Mouse (Mus musculus) heart, embryonic 10.5 days (tissue): ENCODE data around the gene Tgfbr3. TPM values are rescaled to one million over a fixed set of nuclear protein-coding genes. Genes with fewer than 3 reads are reported as not detected.

Source experiments
- DNase-seq: peaks from one replicate; pipeline ENCODE4 v3.0.0-alpha.2; 2017; ENCODE audit warnings: low spot score
- H3K27ac ChIP-seq: fragments of 300-500 bp; sonication (generic); 2 replicates; pipeline ENCODE4 v1.5.1; 2016; ENCODE audit warnings: mild to moderate bottlenecking
- H3K27me3 ChIP-seq: fragments of 300-500 bp; sonication (generic); 2 replicates; pipeline ENCODE4 v1.6.1; 2016; ENCODE audit warnings: mild to moderate bottlenecking; ENCODE audit not compliant: poor library complexity, insufficient read depth, severe bottlenecking
- H3K36me3 ChIP-seq: fragments of 300-500 bp; sonication (generic); 2 replicates; pipeline ENCODE4 v1.6.1; 2016; ENCODE audit warnings: mild to moderate bottlenecking, moderate library complexity
- H3K4me1 ChIP-seq: fragments of 300-500 bp; sonication (generic); 2 replicates; pipeline ENCODE4 v1.6.1; 2016; ENCODE audit warnings: mild to moderate bottlenecking
- H3K4me3 ChIP-seq: fragments of 300-500 bp; sonication (generic); 2 replicates; pipeline ENCODE4 v1.5.1; 2016; ENCODE audit warnings: mild to moderate bottlenecking, moderate library complexity
- H3K9me3 ChIP-seq: fragments of 300-500 bp; sonication (generic); 2 replicates; pipeline ENCODE4 v1.6.1; 2016; ENCODE audit warnings: mild to moderate bottlenecking, moderate library complexity
- WGBS: fragments of 180-500 bp; shearing (Covaris S2); methylation state at CpG from one replicate; pipeline ENCODE4 v1.1.7; 2016; 5-methylcytosine and 5-hydroxymethylcytosine counted together
- polyA plus RNA-seq: library from polyadenylated mRNA; unstranded; fragments of >200 nt; fragmentation: Nextera tagmentation; extraction: Ambion mirVana; gene quantifications from 2 replicates; pipeline ENCODE4 v1.2.1, GENCODE M21; 2016

Tgfbr3 gene
- polyA plus RNA-seq, 1 experiment from 2014 or later, result 36.7 TPM

DNA sequence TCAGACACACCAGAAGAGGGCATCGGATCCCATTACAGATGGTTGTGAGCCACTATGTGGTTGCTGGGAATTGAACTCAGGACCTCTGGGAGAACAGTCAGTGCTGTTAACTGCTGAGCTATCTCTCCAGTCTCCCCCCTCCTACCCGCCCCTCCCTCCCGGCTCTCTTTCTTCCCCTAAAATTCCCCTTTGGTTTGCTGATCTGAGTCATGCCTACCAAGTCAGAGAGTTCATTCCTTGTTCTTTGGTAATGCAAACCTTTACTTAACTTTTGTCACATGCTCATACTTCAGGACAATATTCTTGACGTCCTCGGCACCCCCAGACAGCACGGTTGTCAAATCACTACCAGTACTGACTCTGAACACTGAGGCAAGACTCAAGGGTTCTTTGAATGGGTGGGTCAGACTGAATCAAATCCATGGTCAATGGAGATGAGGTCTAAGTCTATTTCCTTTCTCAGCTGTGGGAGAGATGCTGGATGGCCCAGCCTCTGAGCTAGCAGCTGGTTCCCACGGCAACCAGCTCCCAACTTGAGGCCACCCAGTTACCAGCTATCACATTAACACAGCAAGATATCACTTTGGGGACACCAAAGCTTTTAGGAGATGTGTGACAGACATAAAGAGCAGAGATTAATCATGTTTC, 130.8 kb downstream of the Tgfbr3 start:
- Histone ChIP-seq H3K4me1 (peaks cover 18% of the 10 kb centered on the region), H3K9me3 (no peaks in the 10 kb centered on the region)
- WGBS, result 86% methylated on average over 7 of the region's 7 CpGs

DNA sequence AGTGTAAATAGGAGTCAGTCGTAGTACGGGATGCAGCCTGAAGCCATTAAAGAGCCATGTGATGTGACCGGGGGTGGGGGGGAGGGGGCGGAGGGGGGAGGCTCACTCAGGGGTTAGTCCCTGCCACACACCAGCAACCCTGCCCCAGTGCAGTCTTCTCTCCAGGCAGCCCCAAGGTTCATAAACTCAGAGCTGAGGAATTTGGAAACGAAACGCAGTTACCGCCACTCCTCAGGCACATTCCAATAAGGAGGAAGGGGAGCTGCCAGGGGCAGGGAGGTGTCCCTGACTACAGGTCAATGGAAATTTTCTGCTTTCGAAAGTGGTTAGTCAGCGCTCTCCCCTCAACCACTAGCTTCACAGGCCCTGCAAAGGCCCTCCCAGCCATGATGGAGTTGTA, 132.0 kb downstream of the Tgfbr3 start:
- WGBS, result 59% methylated on average over 9 of the region's 9 CpGs
- H3K27me3 ChIP-seq, result no peaks in the 10 kb centered on the region
- peaks cover 24% of the 10 kb centered on the region; the same call in 1 of the 2 replicates for H3K36me3 ChIP-seq
- 0 out of 2 replicates have a peak overlapping the region, but pooled peaks have one; percentile 16 for H3K27ac ChIP-seq
- no peak overlapping the region for H3K4me3 ChIP-seq
- H3K4me1 ChIP-seq, result peaks cover 15% of the 10 kb centered on the region
- no peaks in the 10 kb centered on the region for H3K9me3 ChIP-seq
- DNase-seq, result no peak

More for the DNA sequence above, 130.8 kb downstream of the Tgfbr3 start:
- Histone ChIP-seq H3K27ac (no peak overlapping the region), H3K4me3 (no peak overlapping the region), H3K36me3 (peaks cover 12% of the 10 kb centered on the region; the same call in 1 of the 2 replicates), H3K27me3 (no peaks in the 10 kb centered on the region)
- DNase-seq, result no peak

DNA sequence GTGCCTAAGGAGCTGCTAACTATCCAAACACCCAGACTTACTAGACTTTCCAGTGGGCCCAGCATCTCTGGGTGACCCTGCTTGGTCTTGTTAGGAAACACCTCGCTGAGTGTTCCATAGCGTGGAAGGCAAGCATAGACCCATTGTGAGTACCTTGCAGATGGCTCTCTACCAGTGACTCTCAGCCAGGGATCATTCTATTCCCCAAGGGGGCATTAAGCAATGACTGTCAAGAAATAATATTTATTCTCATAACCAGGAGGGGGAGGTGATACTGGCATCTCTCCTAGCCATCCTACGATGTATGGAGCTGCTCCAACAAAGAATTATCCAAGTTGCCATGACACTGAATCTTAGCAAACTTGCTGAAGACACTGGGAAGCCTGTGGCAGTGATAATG, 133.3 kb downstream of the Tgfbr3 start:
- DNase-seq, result no peak
- H3K4me1 ChIP-seq, result peaks cover 22% of the 10 kb centered on the region
- no peak overlapping the region for H3K4me3 ChIP-seq
- H3K27me3 ChIP-seq, result no peaks in the 10 kb centered on the region
- H3K36me3 ChIP-seq, result peaks cover 25% of the 10 kb centered on the region; the same call in 1 of the 2 replicates
- no peak overlapping the region for H3K27ac ChIP-seq
- no peaks in the 10 kb centered on the region for H3K9me3 ChIP-seq
- 94% methylated on average over 3 of the region's 3 CpGs for WGBS

DNA sequence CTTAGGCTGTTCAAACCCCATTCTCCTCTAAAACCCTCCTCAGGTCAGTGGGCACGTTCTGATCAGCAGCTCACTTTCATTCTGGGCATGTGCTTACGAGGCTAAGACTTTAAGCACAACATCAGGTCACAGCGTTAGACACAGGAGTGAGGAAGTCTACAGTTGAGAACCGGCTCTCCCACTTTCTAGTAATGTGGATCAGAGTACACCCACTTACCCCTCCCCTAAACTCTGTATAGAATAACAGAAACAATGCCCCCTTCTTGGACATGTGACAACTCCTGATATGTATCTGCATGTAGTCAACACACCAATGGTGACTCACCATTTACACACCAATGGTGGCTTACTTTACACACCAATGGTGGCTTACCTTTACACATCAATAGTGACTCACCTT, 136.4 kb downstream of the Tgfbr3 start:
- Histone ChIP-seq H3K27ac (no peak overlapping the region), H3K4me3 (no peak overlapping the region), H3K27me3 (no peaks in the 10 kb centered on the region; the same call in 1 of the 2 replicates), H3K9me3 (no peaks in the 10 kb centered on the region), H3K36me3 (peaks cover 22% of the 10 kb centered on the region; the same call in 1 of the 2 replicates), H3K4me1 (peaks cover 32% of the 10 kb centered on the region)
- WGBS, result 87% methylated on average over 4 of the region's 4 CpGs
- DNase-seq, result no peak

DNA sequence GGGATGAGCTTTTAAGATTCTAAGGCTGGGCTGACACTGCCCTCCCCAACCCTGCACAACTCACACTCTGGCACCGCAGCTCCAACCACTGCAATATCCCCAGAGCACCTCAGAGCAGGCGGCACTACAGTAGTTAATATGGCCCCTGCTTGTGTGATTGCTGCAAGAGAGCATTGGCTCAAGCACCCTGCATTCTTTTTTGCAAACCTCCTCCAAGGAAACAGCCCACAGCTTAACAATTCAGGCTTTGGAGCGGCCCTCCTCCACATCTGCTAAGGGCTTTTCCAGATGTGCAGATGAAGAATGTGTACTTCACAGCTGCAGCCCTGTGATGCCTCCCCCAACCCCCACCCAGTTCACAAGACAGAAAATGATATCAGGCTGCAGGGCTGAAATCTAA, 138.1 kb downstream of the Tgfbr3 start:
- no peaks in the 10 kb centered on the region; the same call in 1 of the 2 replicates for H3K27me3 ChIP-seq
- DNase-seq, result no peak
- H3K4me1 ChIP-seq, result peaks cover 21% of the 10 kb centered on the region
- 67% methylated on average over 3 of the region's 3 CpGs for whole genome bisulfite sequencing
- H3K9me3 ChIP-seq, result no peaks in the 10 kb centered on the region
- no peak overlapping the region for H3K27ac ChIP-seq
- H3K36me3 ChIP-seq, result peaks cover 22% of the 10 kb centered on the region; the same call in 1 of the 2 replicates
- no peak overlapping the region for H3K4me3 ChIP-seq

DNA sequence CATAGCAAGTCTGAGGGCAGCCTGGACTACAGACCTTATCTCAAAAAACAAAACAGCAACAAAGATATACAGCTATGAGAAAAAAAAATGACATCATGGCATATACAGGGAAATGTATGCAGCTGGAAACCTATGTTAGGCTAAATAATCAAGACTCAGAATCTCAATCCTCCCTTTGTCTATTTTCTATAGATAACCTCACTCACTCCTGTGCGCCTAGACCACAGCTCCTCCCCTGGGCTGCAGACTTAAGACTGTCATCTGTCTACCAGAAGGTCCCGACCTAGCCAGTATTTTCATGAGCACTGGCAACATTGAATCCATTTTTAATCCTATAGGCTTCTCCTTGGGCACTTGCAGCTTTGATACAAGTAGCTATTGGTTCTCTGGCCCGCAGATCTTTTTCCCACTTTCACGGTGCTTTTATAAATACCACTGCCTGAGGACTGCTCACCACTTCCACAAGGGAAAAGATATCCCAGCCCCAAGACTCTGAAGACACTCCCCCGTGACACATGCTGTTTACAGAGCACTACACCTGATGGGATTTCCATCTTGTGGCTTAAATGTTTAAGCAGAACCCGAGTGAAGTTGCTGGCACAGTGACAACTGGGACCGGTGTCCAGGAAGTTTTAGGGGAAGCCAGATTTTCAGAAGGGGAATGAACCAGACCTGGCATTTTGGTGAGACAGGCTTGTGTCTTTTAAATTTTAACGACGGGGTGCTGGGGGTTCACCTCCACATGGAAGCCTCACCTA, 138.7 kb downstream of the Tgfbr3 start:
- no peak for DNase-seq
- Histone ChIP-seq H3K9me3 (no peaks in the 10 kb centered on the region), H3K27me3 (no peaks in the 10 kb centered on the region; the same call in 1 of the 2 replicates), H3K4me1 (peaks cover 25% of the 10 kb centered on the region), H3K36me3 (peaks cover 22% of the 10 kb centered on the region; the same call in 1 of the 2 replicates), H3K27ac (no peak overlapping the region), H3K4me3 (no peak overlapping the region)
- 66% methylated on average over 9 of the region's 9 CpGs for WGBS

DNA sequence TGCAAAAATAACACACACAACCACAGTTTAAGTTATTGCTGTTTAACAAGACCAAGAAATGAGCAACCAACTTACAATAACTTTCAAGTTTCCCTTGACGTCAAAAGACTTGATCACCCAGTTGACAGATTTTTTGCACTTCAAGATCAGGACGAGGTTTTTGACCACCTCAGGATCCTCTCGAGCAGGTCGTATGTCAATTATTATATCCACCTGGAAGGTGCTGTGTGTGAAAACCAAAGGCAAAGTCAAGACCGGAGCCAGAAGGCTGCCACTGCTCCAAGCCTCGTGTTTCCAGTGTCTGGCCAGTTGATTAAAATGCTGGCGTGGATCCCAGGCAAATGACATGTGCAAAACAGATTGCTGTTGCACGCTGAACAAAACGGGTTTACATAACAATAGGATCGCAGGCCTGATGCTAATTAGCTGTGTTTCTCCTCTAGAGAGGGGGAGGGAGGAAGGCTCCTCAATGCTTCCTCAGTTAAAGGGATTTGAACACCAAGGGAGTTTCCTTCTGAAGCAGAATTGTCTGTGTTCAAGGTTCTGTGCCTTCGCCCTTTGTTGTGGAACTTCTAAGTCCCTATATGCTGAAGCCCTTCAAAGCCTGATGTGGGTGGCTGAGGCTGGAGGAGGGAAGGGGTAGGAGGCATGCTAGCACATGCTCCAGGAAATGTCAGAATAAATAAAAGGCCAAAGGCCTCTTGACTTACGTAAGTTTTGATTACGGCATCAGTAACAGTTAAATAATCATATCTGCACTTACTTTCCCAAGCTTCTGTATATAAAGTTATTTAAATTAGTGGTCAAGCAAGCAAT, 141.3 kb downstream of the Tgfbr3 start:
- Histone ChIP-seq H3K27me3 (no peaks in the 10 kb centered on the region; the same call in 1 of the 2 replicates), H3K4me1 (peaks cover 37% of the 10 kb centered on the region)
- DNase-seq, result no peak

DNA sequence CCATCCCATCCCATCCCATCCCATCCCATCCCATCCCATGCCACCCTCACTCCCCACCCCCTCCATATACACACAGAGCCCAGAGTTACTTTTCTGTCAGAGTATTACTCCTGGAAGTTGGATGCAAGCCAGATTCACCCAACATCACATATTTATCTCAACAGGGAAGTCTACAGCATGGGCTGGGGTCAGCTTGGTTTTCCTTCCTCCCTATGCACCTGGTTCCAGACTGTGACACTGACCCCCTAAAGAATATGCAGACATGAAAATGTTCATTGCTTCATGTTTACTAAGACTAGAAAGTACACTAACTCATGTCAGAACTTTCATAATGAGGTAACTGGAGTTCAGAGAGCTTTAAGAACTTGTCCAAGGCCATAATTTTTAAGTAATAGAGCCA, 142.0 kb downstream of the Tgfbr3 start:
- peaks cover 37% of the 10 kb centered on the region for H3K4me1 ChIP-seq
- no peak overlapping the region for H3K27ac ChIP-seq

More for the DNA sequence above, 141.3 kb downstream of the Tgfbr3 start:
- Histone ChIP-seq H3K9me3 (no peaks in the 10 kb centered on the region), H3K4me3 (no peak overlapping the region), H3K27ac (no peak overlapping the region), H3K36me3 (peaks cover 8% of the 10 kb centered on the region; the same call in 1 of the 2 replicates)
- 72% methylated on average over 13 of the region's 13 CpGs for WGBS

DNA sequence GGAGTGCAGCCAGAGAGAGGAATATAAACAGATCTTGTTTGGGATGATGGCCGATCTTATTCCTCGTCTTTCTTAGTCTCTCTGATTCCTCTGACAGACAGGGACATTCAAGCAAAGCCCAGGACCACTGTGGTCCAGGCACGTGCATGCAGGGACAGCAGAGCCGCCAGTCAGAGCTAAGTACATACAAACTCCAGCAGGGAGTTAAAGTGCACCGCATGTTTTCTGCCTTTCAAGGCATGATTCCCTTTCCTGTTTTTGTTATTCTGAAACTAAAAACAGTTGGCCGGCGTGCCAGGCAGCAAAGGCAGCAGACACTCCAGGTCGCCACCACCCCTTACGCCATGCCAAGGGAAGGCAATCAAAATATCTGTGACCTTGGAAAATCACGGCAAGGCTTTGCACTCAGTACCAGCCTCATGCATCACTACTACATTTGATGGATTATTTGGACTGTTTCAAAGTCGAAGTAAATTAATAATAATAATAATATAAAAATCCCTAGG, 143.3 kb downstream of the Tgfbr3 start:
- Histone ChIP-seq H3K27ac (no peak overlapping the region), H3K9me3 (no peaks in the 10 kb centered on the region), H3K27me3 (no peaks in the 10 kb centered on the region; the same call in 1 of the 2 replicates), H3K4me3 (no peak overlapping the region), H3K4me1 (peaks cover 39% of the 10 kb centered on the region), H3K36me3 (peaks cover 7% of the 10 kb centered on the region; the same call in 1 of the 2 replicates)
- no peak for DNase-seq
- 72% methylated on average over 11 of the region's 11 CpGs for WGBS

More for the DNA sequence above, 142.0 kb downstream of the Tgfbr3 start:
- no peak for DNase-seq
- Histone ChIP-seq H3K4me3 (no peak overlapping the region), H3K27me3 (no peaks in the 10 kb centered on the region; the same call in 1 of the 2 replicates), H3K36me3 (0 out of 2 replicates have a peak, but pooled peaks cover 1% of the 10 kb centered on the region), H3K9me3 (no peaks in the 10 kb centered on the region)

DNA sequence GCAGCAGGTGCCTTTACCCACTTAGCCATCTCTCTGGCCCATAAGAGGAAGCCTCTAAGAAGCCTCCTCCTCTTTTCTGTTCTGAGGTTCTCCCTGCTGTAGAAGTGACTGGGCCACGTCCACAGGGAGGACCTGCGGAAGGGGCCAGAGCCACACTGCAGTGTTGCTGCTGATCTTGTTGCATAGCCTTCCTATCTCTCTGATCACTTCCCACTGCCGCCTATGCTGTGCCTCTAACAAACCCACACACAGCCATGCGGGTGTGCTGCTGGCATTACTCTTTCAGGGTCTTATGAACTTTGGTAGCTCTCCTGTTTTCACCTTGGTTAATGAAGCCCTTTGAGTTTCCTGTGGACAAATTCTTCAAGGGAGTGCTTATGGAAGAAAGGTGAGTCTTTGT, 144.3 kb downstream of the Tgfbr3 start:
- DNase-seq, result no peak
- peaks cover 37% of the 10 kb centered on the region for H3K4me1 ChIP-seq
- peak overlapping the region; percentile 7; the same call in 1 of the 2 replicates for H3K27ac ChIP-seq
- H3K27me3 ChIP-seq, result no peaks in the 10 kb centered on the region; the same call in 1 of the 2 replicates
- peaks cover 17% of the 10 kb centered on the region for H3K36me3 ChIP-seq
- WGBS, result 73% methylated on average over 4 of the region's 4 CpGs
- H3K4me3 ChIP-seq, result no peak overlapping the region
- H3K9me3 ChIP-seq, result no peaks in the 10 kb centered on the region

DNA sequence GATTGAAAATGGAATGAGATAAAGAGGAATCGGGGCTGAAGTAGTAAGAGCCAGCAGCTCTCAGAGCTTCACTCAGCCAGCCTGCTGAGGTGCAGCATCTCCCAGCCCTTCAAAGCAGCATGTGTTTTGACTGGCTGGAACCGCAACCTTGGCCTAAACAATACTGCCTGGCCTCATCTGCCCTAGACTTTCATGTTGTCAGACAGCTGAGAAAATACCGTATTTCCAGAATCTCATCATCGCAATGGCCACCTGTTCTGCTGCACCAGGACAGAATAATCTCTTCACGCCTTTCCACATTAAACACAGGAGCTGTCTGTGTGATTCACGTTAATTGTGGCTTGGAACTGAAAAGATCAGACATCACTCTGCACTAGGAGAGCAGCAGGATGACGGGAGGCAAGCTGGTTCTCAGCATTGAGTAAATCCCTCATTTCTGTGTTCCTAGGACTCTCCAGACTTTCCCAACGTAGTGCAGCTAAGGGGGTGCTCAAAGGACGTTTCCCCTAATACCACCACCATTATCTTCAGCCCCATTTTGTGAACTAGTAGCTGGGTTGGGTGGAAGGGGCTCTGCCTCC, 145.1 kb downstream of the Tgfbr3 start:
- Histone ChIP-seq H3K27me3 (no peaks in the 10 kb centered on the region; the same call in 1 of the 2 replicates), H3K4me1 (peaks cover 37% of the 10 kb centered on the region), H3K36me3 (peaks cover 24% of the 10 kb centered on the region), H3K27ac (no peak overlapping the region; the same call in 1 of the 2 replicates), H3K9me3 (no peaks in the 10 kb centered on the region), H3K4me3 (no peak overlapping the region)
- no peak for DNase-seq
- 66% methylated on average over 9 of the region's 9 CpGs for WGBS

DNA sequence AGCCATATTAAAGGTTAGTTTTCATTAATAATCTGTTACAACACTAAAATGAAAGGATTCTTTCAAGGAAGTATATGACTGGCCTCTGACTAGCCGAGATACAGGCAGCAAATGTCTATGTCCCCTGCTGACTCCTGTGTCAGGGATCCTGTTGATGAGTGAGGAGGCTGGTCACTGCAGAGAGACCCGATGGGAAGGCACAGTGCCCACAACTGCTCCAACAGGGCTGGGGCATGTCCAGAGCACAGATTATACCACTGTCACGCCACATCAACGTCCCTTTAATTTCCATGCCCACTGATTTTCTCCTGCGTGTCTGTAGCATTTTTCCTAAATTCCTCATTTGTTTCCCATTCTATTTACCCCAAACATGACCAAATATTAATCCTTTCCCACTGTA, 146.0 kb downstream of the Tgfbr3 start:
- Histone ChIP-seq H3K4me3 (no peak overlapping the region), H3K9me3 (no peaks in the 10 kb centered on the region), H3K36me3 (peaks cover 34% of the 10 kb centered on the region), H3K27me3 (no peaks in the 10 kb centered on the region; the same call in 1 of the 2 replicates), H3K4me1 (peaks cover 36% of the 10 kb centered on the region), H3K27ac (peak overlapping the region; percentile 56; the same call in 1 of the 2 replicates)
- no peak for DNase-seq
- WGBS, result 83% methylated on average over 5 of the region's 5 CpGs
